Mouse (Mus musculus) kidney, adult 2 months (tissue): ENCODE data around the gene Ipo4. TPM values are rescaled to one million over a fixed set of nuclear protein-coding genes. Genes with fewer than 3 reads are reported as not detected.

ENCODE experiments used
- DNase-seq: peaks from one replicate; pipeline ENCODE4 v3.0.0; 2021
- H3K27ac ChIP-seq: fragments of 200-500 bp; 2 replicates; pipeline ENCODE4 v1.5.1; 2012; ENCODE audit warnings: low read depth, low read length, control low read depth, inconsistent platforms; ENCODE audit not compliant: insufficient read depth
- H3K27me3 ChIP-seq: fragments of 200-500 bp; replicated peaks from 2 replicates; pipeline ENCODE4 v1.6.1; 2012; ENCODE audit warnings: mild to moderate bottlenecking, moderate library complexity, low read length, inconsistent platforms; ENCODE audit not compliant: control insufficient read depth, insufficient read depth
- H3K36me3 ChIP-seq: fragments of 200-500 bp; 2 replicates; pipeline ENCODE4 v1.6.1; 2012; ENCODE audit warnings: mild to moderate bottlenecking, moderate library complexity, low read length, inconsistent platforms; ENCODE audit not compliant: control insufficient read depth, insufficient read depth
- H3K4me1 ChIP-seq: fragments of 200-500 bp; 2 replicates; pipeline ENCODE4 v1.6.1; 2011; ENCODE audit warnings: low read length; ENCODE audit not compliant: control insufficient read depth, insufficient read depth
- H3K4me3 ChIP-seq: fragments of 200-500 bp; 2 replicates; pipeline ENCODE4 v1.5.1; 2011; ENCODE audit warnings: mild to moderate bottlenecking, low read depth, low read length, control low read depth; ENCODE audit not compliant: insufficient read depth
- CTCF ChIP-seq: fragments of 200-500 bp; conservative IDR thresholded peaks from 2 replicates; pipeline ENCODE4 v1.5.1; 2011; ENCODE audit warnings: low read depth, mild to moderate bottlenecking, control low read depth, low read length, moderate library complexity, mixed read lengths; ENCODE audit not compliant: insufficient read depth, insufficient read length
- POLR2A ChIP-seq: fragments of 200-500 bp; IDR thresholded peaks from one replicate; pipeline ENCODE4 v1.6.1; 2011; ENCODE audit warnings: low read depth, low read length, control low read depth
- WGBS: fragments of 180-500 bp; shearing (Covaris S2); methylation state at CpG from one replicate; pipeline ENCODE4 v1.1.7; 2018; 5-methylcytosine and 5-hydroxymethylcytosine counted together
- polyA plus RNA-seq: library from polyadenylated mRNA; depleted of rRNA; stranded (reverse); fragments of >200 nt; gene quantifications from 2 replicates; pipeline ENCODE4 v1.2.3, GENCODE M21; 2012; rRNA removed

Gene Ipo4
- polyA plus RNA-seq, result 69.7 and 84.9 TPM in 2 replicates

- H3K27ac ChIP-seq, result peak within 1 kb of the TSS; percentile 14; the same call in 1 of the 2 replicates
- TF ChIP-seq CTCF, result no peak
- peak; percentile 40 for TF ChIP-seq POLR2A
- peak within 1 kb of the TSS; percentile 70 for H3K4me3 ChIP-seq
- WGBS, result 2% methylated on average over 33 of the region's 33 CpGs
- no peaks in the 10 kb centered on the region for H3K36me3 ChIP-seq
- H3K27me3 ChIP-seq, result no peaks in the 10 kb centered on the region
- no peaks in the 10 kb centered on the region for H3K4me1 ChIP-seq
- peak; percentile 94 for DNase-seq
Observed at GRCm38 (mm10) chr14:55635523-55636007, at the start of gene Ipo4. Gene Ipo4, minus strand, starts transcription at chr14:55635957.

GRCm38 (mm10) chr14:55682118-55682493 lies 46.3 kb upstream of the Ipo4 start:
- Histone ChIP-seq H3K4me1 (peaks cover 2% of the 10 kb centered on the region; the same call in 1 of the 2 replicates), H3K4me3 (peak overlapping the region; percentile 70), H3K36me3 (no peaks in the 10 kb centered on the region), H3K27me3 (no peaks in the 10 kb centered on the region), H3K27ac (0 out of 2 replicates have a peak overlapping the region, but pooled peaks have one; percentile 43)
- no peak for DNase-seq
- WGBS, result 6% methylated on average over 3 of the region's 3 CpGs
- TF ChIP-seq POLR2A (no peak), CTCF (no peak)

GRCm38 (mm10) chr14:55681160-55682117 lies 45.7 kb upstream of the Ipo4 start, which contains the start of gene Tinf2:
Gene Tinf2, minus strand, starts transcription at chr14:55681820.
- DNase-seq, result peak; percentile 97
- peak within 1 kb of the TSS; percentile 43; the same call in 1 of the 2 replicates for H3K27ac ChIP-seq
- H3K4me1 ChIP-seq, result peaks cover 2% of the 10 kb centered on the region; the same call in 1 of the 2 replicates
- whole genome bisulfite sequencing, result under 1% methylated on average over 66 of the region's 66 CpGs
- no peaks in the 10 kb centered on the region for H3K27me3 ChIP-seq
- TF ChIP-seq CTCF, result peak; percentile 78
- TF ChIP-seq POLR2A, result no peak
- peak within 1 kb of the TSS; percentile 70 for H3K4me3 ChIP-seq
- no peaks in the 10 kb centered on the region for H3K36me3 ChIP-seq

- WGBS, result 87% methylated on average over 4 of the region's 4 CpGs
- no peak for TF ChIP-seq CTCF
- TF ChIP-seq POLR2A, result no peak
- Histone ChIP-seq H3K4me1 (peaks cover 5% of the 10 kb centered on the region; the same call in 1 of the 2 replicates), H3K27me3 (no peaks in the 10 kb centered on the region), H3K36me3 (no peaks in the 10 kb centered on the region), H3K27ac (no peak overlapping the region), H3K4me3 (no peak overlapping the region)
- DNase-seq, result no peak
Observed at GRCm38 (mm10) chr14:55677615-55678014, 41.9 kb upstream of the Ipo4 start.

- no peak for DNase-seq
- Histone ChIP-seq H3K4me1 (peaks cover 6% of the 10 kb centered on the region; the same call in 1 of the 2 replicates), H3K36me3 (no peaks in the 10 kb centered on the region), H3K27me3 (no peaks in the 10 kb centered on the region), H3K27ac (no peak overlapping the region; the same call in 1 of the 2 replicates), H3K4me3 (peak overlapping the region; percentile 44)
- 71% methylated on average over 7 of the region's 7 CpGs for WGBS
- TF ChIP-seq CTCF (no peak), POLR2A (no peak)
Observed at GRCm38 (mm10) chr14:55672741-55673060, 36.9 kb upstream of the Ipo4 start.

- DNase-seq, result peak; percentile 97
- Histone ChIP-seq H3K36me3 (no peaks in the 10 kb centered on the region), H3K4me1 (peaks cover 6% of the 10 kb centered on the region; the same call in 1 of the 2 replicates), H3K4me3 (peak within 1 kb of the TSS; percentile 79), H3K27me3 (no peaks in the 10 kb centered on the region), H3K27ac (peak within 1 kb of the TSS; percentile 96)
- no peak for TF ChIP-seq POLR2A
- no peak for TF ChIP-seq CTCF
- under 1% methylated on average over 38 of the region's 38 CpGs for WGBS
Observed at GRCm38 (mm10) chr14:55671833-55672740, 36.3 kb upstream of the Ipo4 start, which contains the start of the genes Gmpr2 and Nedd8. Gene Gmpr2, plus strand, starts transcription at chr14:55671941. Gene Nedd8, minus strand, starts transcription at chr14:55672124.
